Mouse (Mus musculus) lung, postnatal 10 days (tissue): ENCODE measurements around the gene Olfr857.
"Not testable (repeated sequence)": the region's sequence is repeated elsewhere in the genome, so short reads cannot be mapped to it uniquely, and the experiment has no call there.

Experiments used
- DNase-seq: peaks from one replicate; pipeline ENCODE4 v3.0.0; 2021

Gene Olfr857

DNA sequence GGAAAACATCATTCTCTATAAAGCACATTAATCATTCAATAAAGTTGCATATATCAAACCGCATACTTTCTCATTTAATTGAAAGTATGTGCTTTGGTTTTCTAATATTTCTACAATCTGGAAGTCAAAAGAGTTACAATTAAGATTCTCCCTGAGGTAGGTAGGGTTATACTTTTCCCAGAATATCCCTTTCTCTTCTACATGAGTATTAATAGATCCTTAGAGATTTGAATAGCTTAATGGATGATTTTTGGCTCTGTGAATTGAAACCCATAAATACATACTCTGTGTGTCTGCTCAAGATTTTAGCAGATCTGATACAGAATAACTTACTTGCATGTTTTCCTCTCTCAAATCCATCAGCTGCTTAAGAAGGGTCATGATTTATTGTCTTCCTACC is at the start of gene Olfr857:
TSS of gene Olfr857 (plus strand) at position 301 of the 400 bp plus-strand sequence.
- DNase-seq = no peak

DNA sequence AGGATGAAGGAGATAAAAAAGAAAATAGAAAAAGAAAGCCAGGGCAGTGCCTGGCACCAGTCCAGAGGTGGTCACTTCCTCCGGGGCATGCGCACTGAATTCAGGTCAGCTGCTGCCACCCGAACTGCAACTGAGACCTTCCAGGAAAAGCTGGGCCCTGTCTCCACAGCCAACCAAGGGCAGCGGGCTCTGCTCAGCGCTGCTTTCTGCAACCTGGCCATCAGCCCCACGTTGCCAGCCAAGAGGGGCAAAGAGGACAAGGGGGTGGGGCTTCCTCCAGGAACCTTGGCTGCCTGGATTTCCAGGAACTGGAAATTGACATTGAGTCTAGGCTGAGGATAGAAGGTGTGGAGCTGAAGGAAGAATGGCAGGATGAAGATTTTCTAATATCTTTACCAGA is 19.0 kb upstream of the Olfr857 start:
- DNase-seq = no peak

DNA sequence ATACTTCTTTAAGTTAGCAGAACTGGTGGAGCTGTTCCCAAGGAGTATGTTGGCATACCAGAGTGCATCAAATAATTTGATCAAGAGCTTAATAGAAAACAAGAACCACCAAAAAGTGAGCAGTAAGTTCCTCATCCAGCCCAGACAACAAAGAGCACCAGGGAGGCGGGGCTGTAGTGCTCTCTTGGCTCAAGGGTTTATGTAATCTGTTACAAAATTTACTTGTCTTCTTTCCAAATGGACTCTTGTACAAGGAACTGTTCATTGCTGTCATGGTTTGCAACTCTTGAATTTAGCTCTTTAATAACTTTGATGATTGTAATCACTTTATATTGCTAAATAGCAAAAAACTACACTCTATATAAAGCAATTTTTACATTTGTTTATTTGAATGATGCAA is 17.8 kb upstream of the Olfr857 start:
- DNase-seq = no peak

DNA sequence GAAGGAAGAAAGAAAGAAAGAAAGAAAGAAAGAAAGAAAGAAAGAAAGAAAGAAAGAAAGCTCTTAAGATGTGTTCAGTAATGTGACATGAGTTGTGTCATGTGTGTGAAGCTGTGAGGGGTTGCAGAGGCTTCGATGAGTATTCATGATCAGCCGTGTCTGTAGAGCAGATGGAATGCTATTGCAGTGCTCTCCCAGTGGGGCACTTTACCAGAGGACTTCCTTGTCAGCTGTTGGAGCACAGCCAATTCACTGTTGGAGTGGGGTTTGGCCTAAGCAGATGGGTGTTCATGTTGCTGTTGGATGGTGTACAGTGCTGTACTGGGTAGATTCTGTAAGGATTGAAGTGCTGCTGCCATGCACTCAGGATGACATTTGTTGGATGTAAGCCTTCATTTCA is 16.8 kb upstream of the Olfr857 start:
- DNase-seq = peak; percentile 7

DNA sequence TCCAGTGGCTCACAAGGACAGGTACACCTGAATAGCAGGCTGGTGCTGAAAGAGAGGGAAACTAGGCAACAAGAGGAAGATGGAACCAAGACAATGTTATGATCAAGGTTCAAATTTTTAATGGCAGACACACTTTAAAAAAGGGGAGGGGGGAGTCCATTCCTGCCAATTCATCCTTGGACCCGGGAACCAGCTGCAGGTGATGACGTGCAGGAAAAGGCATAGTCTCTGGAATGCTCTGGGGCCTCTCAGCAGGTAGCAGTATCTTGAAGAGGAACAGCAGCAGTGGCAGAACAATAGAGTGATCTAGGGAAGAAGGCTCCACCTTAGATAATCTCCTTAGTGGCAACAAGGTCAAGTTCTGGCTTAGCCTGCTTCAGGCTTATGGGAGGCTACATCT is 14.9 kb upstream of the Olfr857 start:
- DNase-seq = not testable (repeated sequence)

DNA sequence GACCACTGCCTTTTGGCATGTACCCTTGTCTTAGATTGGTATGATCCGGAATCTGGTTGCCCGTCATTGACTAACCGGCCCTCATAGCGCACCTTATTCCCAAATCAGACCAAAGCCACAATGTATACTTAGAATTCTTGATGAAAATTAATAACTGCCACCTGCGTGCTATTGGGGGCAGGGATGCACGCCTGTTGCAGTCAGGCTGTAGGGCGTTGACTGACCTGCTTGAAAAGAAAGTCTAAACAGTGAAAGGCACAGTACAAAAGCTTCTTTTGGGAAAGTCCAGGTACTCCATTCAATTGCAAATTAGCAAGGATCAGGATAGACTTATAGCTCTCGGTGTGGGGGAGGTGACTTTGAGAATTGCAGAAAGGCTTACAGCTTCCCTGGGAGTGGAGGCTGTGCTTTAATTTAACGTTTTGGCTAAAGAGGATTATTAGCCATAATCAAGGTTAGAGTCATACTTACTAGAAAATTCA is 14.3 kb upstream of the Olfr857 start:
- not testable (repeated sequence) for DNase-seq

DNA sequence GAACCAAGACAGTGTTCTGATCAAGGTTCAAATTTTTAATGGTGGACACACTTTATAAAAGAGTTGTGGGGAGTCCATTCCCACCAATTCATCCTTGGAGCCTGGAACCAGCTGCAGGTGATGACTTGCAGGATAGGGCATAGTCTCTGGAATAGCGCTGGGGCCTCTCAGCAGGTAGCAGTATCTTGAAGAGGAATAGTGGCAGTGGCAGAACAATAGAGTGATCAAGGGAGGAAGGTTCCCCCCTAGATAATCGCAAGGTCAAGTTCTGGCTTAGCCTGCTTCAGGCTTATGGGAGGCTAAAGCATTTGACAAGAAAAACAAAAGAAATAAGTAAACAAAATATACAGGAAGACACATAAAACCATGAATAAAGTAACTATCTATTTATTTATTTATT is 4.7 kb upstream of the Olfr857 start:
- DNase-seq = not testable (repeated sequence)
